Mouse (Mus musculus) lung, postnatal 14 days (tissue): ENCODE measurements around the gene Wdcp.
A peak's percentile ranks its signal among the peaks of the same experiment; 100 is the strongest.
"Not testable (repeated sequence)": the region's sequence is repeated elsewhere in the genome, so short reads cannot be mapped to it uniquely, and the experiment has no call there.

Experiments
- DNase-seq: peaks from one replicate; pipeline ENCODE4 v3.0.0; 2021

The Wdcp gene

GRCm38 (mm10) chr12:4871260-4871659 lies 28.2 kb downstream of the Wdcp start:
- DNase-seq = no peak

GRCm38 (mm10) chr12:4872273-4872672 lies 29.2 kb downstream of the Wdcp start:
- DNase-seq = no peak

GRCm38 (mm10) chr12:4872983-4873477 lies 29.9 kb downstream of the Wdcp start:
- DNase-seq = no peak

- DNase-seq = no peak
Measured at GRCm38 (mm10) chr12:4873531-4873930, 30.4 kb downstream of the Wdcp start.

GRCm38 (mm10) chr12:4874161-4874927 lies 31.2 kb downstream of the Wdcp start, which contains the start of gene Mfsd2b:
Gene Mfsd2b, minus strand, starts transcription at chr12:4874359.
- peak; percentile 79 for DNase-seq

GRCm38 (mm10) chr12:4875623-4876022 lies 32.5 kb downstream of the Wdcp start:
- no peak for DNase-seq

- DNase-seq = no peak
Measured at GRCm38 (mm10) chr12:4878296-4878783, 35.2 kb downstream of the Wdcp start.

- no peak for DNase-seq
Measured at GRCm38 (mm10) chr12:4879048-4879447, 35.9 kb downstream of the Wdcp start.

GRCm38 (mm10) chr12:4882086-4882485 lies 39.0 kb downstream of the Wdcp start:
- DNase-seq = no peak

- DNase-seq = no peak
Measured at GRCm38 (mm10) chr12:4885062-4885461, 42.0 kb downstream of the Wdcp start.

GRCm38 (mm10) chr12:4886581-4886980 lies 43.5 kb downstream of the Wdcp start:
- DNase-seq = not testable (repeated sequence)

- no peak for DNase-seq
Measured at GRCm38 (mm10) chr12:4888739-4889138, 45.6 kb downstream of the Wdcp start.

GRCm38 (mm10) chr12:4889251-4889650 lies 46.1 kb downstream of the Wdcp start:
- DNase-seq = no peak

GRCm38 (mm10) chr12:4889891-4890290 lies 46.8 kb downstream of the Wdcp start:
- DNase-seq = no peak

- DNase-seq = no peak
Measured at GRCm38 (mm10) chr12:4898024-4898423, 54.9 kb downstream of the Wdcp start.

GRCm38 (mm10) chr12:4905946-4906345 lies 62.8 kb downstream of the Wdcp start:
- no peak for DNase-seq

- no peak for DNase-seq
Measured at GRCm38 (mm10) chr12:4906476-4906875, 63.4 kb downstream of the Wdcp start.

- DNase-seq = peak; percentile 95
Measured at GRCm38 (mm10) chr12:4906951-4907906, 64.1 kb downstream of the Wdcp start, which contains the start of gene Ubxn2a. Gene Ubxn2a, minus strand, starts transcription at chr12:4907705.

- DNase-seq = no peak
Measured at GRCm38 (mm10) chr12:4908391-4908790, 65.3 kb downstream of the Wdcp start.
